Mouse (Mus musculus) kidney, embryonic 14.5 days (tissue): Measurements from ENCODE around the gene Pkn2. TPM values are rescaled to one million over a fixed set of nuclear protein-coding genes. Genes with fewer than 3 reads are reported as not detected.

Source experiments
- ATAC-seq: fragments of 200-750 bp; cut with Nextera tagmentation; 2 replicates; pipeline ENCODE4 v1.8.0; 2017; ENCODE audit warnings: moderate number of reproducible peaks, mild to moderate bottlenecking, moderate TSS enrichment, moderate library complexity; ENCODE audit not compliant: low FRiP score, low TSS enrichment
- H3K27ac ChIP-seq: fragments of 300-500 bp; sonication (generic); 2 replicates; pipeline ENCODE4 v1.5.1; 2014; ENCODE audit warnings: low read depth, mild to moderate bottlenecking, low read length, moderate library complexity, mixed read lengths
- H3K27me3 ChIP-seq: fragments of 300-500 bp; sonication (generic); 2 replicates; pipeline ENCODE4 v1.6.1; 2014; ENCODE audit warnings: mild to moderate bottlenecking, low read length; ENCODE audit not compliant: control insufficient read depth, insufficient read depth
- H3K36me3 ChIP-seq: fragments of 300-500 bp; sonication (generic); 2 replicates; pipeline ENCODE4 v1.6.1; 2014; ENCODE audit warnings: low read length, mixed read lengths; ENCODE audit not compliant: control insufficient read depth, insufficient read depth
- H3K4me1 ChIP-seq: fragments of 300-500 bp; sonication (generic); 2 replicates; pipeline ENCODE4 v1.6.1; 2014; ENCODE audit warnings: low read length, mixed read lengths; ENCODE audit not compliant: control insufficient read depth, insufficient read depth
- H3K4me2 ChIP-seq: fragments of 300-500 bp; sonication (generic); replicated peaks from 2 replicates; pipeline ENCODE4 v1.6.1; 2014; ENCODE audit warnings: low read depth, mild to moderate bottlenecking, low read length
- H3K4me3 ChIP-seq: fragments of 300-500 bp; sonication (generic); 2 replicates; pipeline ENCODE4 v1.5.1; 2014; ENCODE audit warnings: mild to moderate bottlenecking, low read length
- H3K9ac ChIP-seq: fragments of 300-500 bp; sonication (generic); 2 replicates; pipeline ENCODE4 v1.6.1; 2014; ENCODE audit warnings: low read depth, mild to moderate bottlenecking, low read length, moderate library complexity
- H3K9me3 ChIP-seq: fragments of 300-500 bp; sonication (generic); 2 replicates; pipeline ENCODE4 v1.6.1; 2016; ENCODE audit warnings: low read length; ENCODE audit not compliant: control insufficient read depth
- WGBS: fragments of 180-500 bp; shearing (Covaris S2); extraction: QIAGEN DNeasy Blood & Tissue Kit; methylation state at CpG from one replicate; pipeline ENCODE4 v1.1.7; 2014; 5-methylcytosine and 5-hydroxymethylcytosine counted together
- polyA plus RNA-seq: library from polyadenylated mRNA; unstranded; fragments of >200 nt; fragmentation: Nextera tagmentation; extraction: Ambion mirVana; gene quantifications from 2 replicates; pipeline ENCODE4 v1.2.1, GENCODE M21; 2014

Pkn2 gene
- polyA plus RNA-seq, 1 experiment from 2014 or later, result 57.5 TPM

GRCm38 (mm10) chr3:142898949-142899396 lies 17.2 kb upstream of the Pkn2 start:
- H3K4me3 ChIP-seq, result no peak overlapping the region
- no peak overlapping the region for H3K9ac ChIP-seq
- no peaks in the 10 kb centered on the region for H3K36me3 ChIP-seq
- ATAC-seq, result no peak
- WGBS, result 75% methylated on average over 8 of the region's 8 CpGs
- H3K27ac ChIP-seq, result no peak overlapping the region
- no peak overlapping the region for H3K4me2 ChIP-seq
- no peaks in the 10 kb centered on the region for H3K27me3 ChIP-seq
- H3K9me3 ChIP-seq, result no peaks in the 10 kb centered on the region
- H3K4me1 ChIP-seq, result no peaks in the 10 kb centered on the region

- Histone ChIP-seq H3K9ac (no peak overlapping the region), H3K27me3 (no peaks in the 10 kb centered on the region), H3K9me3 (no peaks in the 10 kb centered on the region), H3K4me1 (no peaks in the 10 kb centered on the region), H3K36me3 (no peaks in the 10 kb centered on the region), H3K27ac (no peak overlapping the region), H3K4me3 (no peak overlapping the region), H3K4me2 (no peak overlapping the region)
- no peak for ATAC-seq
- WGBS, result 85% methylated on average over 3 of the region's 3 CpGs
These were observed 8.6 kb upstream of the Pkn2 start for GRCm38 (mm10) chr3:142890442-142890841.

GRCm38 (mm10) chr3:142886963-142887362 lies 5.2 kb upstream of the Pkn2 start:
- H3K9me3 ChIP-seq, result no peaks in the 10 kb centered on the region
- no peaks in the 10 kb centered on the region for H3K4me1 ChIP-seq
- no peak overlapping the region for H3K27ac ChIP-seq
- H3K9ac ChIP-seq, result no peak overlapping the region
- no peak overlapping the region for H3K4me3 ChIP-seq
- WGBS, result 81% methylated on average over 3 of the region's 3 CpGs
- ATAC-seq, result no peak
- H3K27me3 ChIP-seq, result no peaks in the 10 kb centered on the region
- H3K4me2 ChIP-seq, result no peak overlapping the region
- H3K36me3 ChIP-seq, result no peaks in the 10 kb centered on the region

GRCm38 (mm10) chr3:142884594-142884993 lies 2.8 kb upstream of the Pkn2 start:
- no peaks in the 10 kb centered on the region for H3K36me3 ChIP-seq
- 0 out of 2 replicates have a peak, but pooled peaks cover 3% of the 10 kb centered on the region for H3K4me1 ChIP-seq
- no peaks in the 10 kb centered on the region for H3K9me3 ChIP-seq
- no peak overlapping the region for H3K4me2 ChIP-seq
- no peak overlapping the region for H3K27ac ChIP-seq
- H3K4me3 ChIP-seq, result no peak overlapping the region
- no peak for ATAC-seq
- no peaks in the 10 kb centered on the region for H3K27me3 ChIP-seq
- H3K9ac ChIP-seq, result no peak overlapping the region

- Histone ChIP-seq H3K4me1 (0 out of 2 replicates have a peak, but pooled peaks cover 3% of the 10 kb centered on the region), H3K27me3 (no peaks in the 10 kb centered on the region), H3K4me3 (peak overlapping the region; percentile 100), H3K9me3 (no peaks in the 10 kb centered on the region), H3K9ac (peak overlapping the region; percentile 98), H3K36me3 (no peaks in the 10 kb centered on the region), H3K27ac (peak overlapping the region; percentile 97), H3K4me2 (peak overlapping the region; percentile 48; the same call in 1 of the 2 replicates)
- ATAC-seq, result peak; percentile 51; the same call in 1 of the 2 replicates
- 2% methylated on average over 20 of the region's 40 CpGs for WGBS
These were observed 274 bp downstream of the Pkn2 start for GRCm38 (mm10) chr3:142881589-142881871.

GRCm38 (mm10) chr3:142880790-142881588 lies 815 bp downstream of the Pkn2 start:
- Histone ChIP-seq H3K4me2 (peak overlapping the region; percentile 48), H3K9me3 (no peaks in the 10 kb centered on the region), H3K4me1 (0 out of 2 replicates have a peak, but pooled peaks cover 3% of the 10 kb centered on the region), H3K27me3 (no peaks in the 10 kb centered on the region), H3K4me3 (peak overlapping the region; percentile 100), H3K9ac (peak overlapping the region; percentile 98), H3K27ac (peak overlapping the region; percentile 97), H3K36me3 (no peaks in the 10 kb centered on the region)
- ATAC-seq, result peak; percentile 33
- 0% methylated on average over 33 of the region's 72 CpGs for WGBS

- Histone ChIP-seq H3K4me1 (no peaks in the 10 kb centered on the region), H3K27me3 (no peaks in the 10 kb centered on the region), H3K9me3 (no peaks in the 10 kb centered on the region), H3K27ac (no peak overlapping the region), H3K4me3 (no peak overlapping the region), H3K9ac (no peak overlapping the region), H3K36me3 (no peaks in the 10 kb centered on the region), H3K4me2 (no peak overlapping the region)
- ATAC-seq, result no peak
- WGBS, result 84% methylated on average over 2 of the region's 2 CpGs
These were observed 18.6 kb downstream of the Pkn2 start for GRCm38 (mm10) chr3:142863236-142863635.

GRCm38 (mm10) chr3:142856832-142857231 lies 25.0 kb downstream of the Pkn2 start:
- Histone ChIP-seq H3K27ac (no peak overlapping the region), H3K4me2 (no peak overlapping the region), H3K9ac (no peak overlapping the region), H3K36me3 (peaks cover 4% of the 10 kb centered on the region; the same call in 1 of the 2 replicates), H3K4me1 (no peaks in the 10 kb centered on the region), H3K9me3 (no peaks in the 10 kb centered on the region), H3K27me3 (no peaks in the 10 kb centered on the region), H3K4me3 (no peak overlapping the region)
- WGBS, result 72% methylated on average over 3 of the region's 3 CpGs
- ATAC-seq, result no peak

- WGBS, result 84% methylated on average over 4 of the region's 4 CpGs
- no peak for ATAC-seq
These were observed 25.8 kb downstream of the Pkn2 start for GRCm38 (mm10) chr3:142855961-142856472.

More at GRCm38 (mm10) chr3:142855961-142856472, 25.8 kb downstream of the Pkn2 start:
- Histone ChIP-seq H3K36me3 (peaks cover 4% of the 10 kb centered on the region; the same call in 1 of the 2 replicates), H3K27me3 (no peaks in the 10 kb centered on the region), H3K9ac (no peak overlapping the region), H3K27ac (no peak overlapping the region), H3K9me3 (no peaks in the 10 kb centered on the region), H3K4me3 (no peak overlapping the region), H3K4me2 (no peak overlapping the region), H3K4me1 (no peaks in the 10 kb centered on the region)
